Mouse (Mus musculus) myocyte (in vitro differentiated cells): ENCODE results near the gene Cul9.

ENCODE experiments used
- MAX ChIP-seq: IDR thresholded peaks from one replicate; pipeline ENCODE4 v1.6.1; 2011; ENCODE audit warnings: low read depth, mild to moderate bottlenecking, control low read depth
- MYOD1 ChIP-seq, 3 experiments: IDR thresholded peaks; one replicate each; pipeline ENCODE4 v1.6.1; 2011; ENCODE audit warnings: control low read depth in 2 of 3, low read depth in 2 of 3, mild to moderate bottlenecking in 2 of 3, moderate library complexity in 1 of 3; ENCODE audit not compliant: insufficient read length in 2 of 3, control insufficient read depth in 1 of 3
- POLR2A ChIP-seq: IDR thresholded peaks from one replicate; pipeline ENCODE4 v1.6.1; 2011; ENCODE audit warnings: low read depth, mild to moderate bottlenecking, control low read depth, moderate library complexity; ENCODE audit not compliant: insufficient read length
- POLR2AphosphoS2 ChIP-seq: IDR thresholded peaks from one replicate; pipeline ENCODE4 v1.6.1; 2011; ENCODE audit warnings: low read depth, control low read depth; ENCODE audit not compliant: insufficient read length
- SRF ChIP-seq: IDR thresholded peaks from one replicate; pipeline ENCODE4 v1.6.1; 2011; ENCODE audit warnings: low read depth; ENCODE audit not compliant: control insufficient read depth, insufficient read length
- TCF3 ChIP-seq: IDR thresholded peaks from one replicate; pipeline ENCODE4 v1.6.1; 2011; ENCODE audit warnings: low read depth, control low read depth; ENCODE audit not compliant: insufficient read length

GRCm38 (mm10) chr17:46477286-46477685 is 68.9 kb downstream of the Cul9 start:
- TF ChIP-seq MYOD1 (IDR thresholded peaks at IDR 0.05; ENCODE audit: control insufficient read depth in 1 of 3, insufficient read length in 2 of 3, low read depth in 2 of 3) (no peak), POLR2A (no peak), SRF (no peak), POLR2AphosphoS2 (no peak), TCF3 (no peak), MAX (no peak)
